Mouse (Mus musculus): ENCODE results near the gene Pef1.
A peak's percentile ranks its signal among the peaks of the same experiment; 100 is the strongest.

The Pef1 gene

DNA sequence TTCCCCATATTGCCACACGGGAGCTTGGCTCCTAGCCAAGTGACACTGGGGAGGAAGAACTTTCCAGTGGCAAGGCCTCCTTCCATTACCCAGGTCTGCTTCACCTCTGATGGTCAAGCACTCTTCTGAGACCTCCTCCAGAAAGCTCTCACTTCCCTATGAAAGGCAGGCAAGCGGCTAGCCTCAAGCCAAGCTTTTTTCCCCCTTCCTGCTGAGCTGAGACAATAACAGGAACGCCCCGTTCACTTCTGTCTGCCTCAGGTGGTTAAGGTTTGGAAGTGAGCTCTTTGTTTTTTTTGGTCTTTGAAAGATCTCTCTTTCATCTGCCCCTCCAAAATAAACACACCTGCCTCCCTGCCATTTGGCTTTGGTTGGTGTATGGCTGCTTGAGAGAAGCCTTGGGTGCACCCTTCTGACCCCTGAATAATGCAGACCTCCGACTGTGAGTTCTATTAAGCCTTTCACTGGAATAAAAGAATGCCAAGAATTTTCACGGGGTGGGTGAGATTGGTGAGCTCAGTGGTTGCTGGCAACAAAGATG, at the start of gene Pef1:
Pef1 (plus strand) TSS at position 448 of the 541 bp plus-strand sequence.
- DNase-seq (ENCODE audit: inconsistent age in 2 of 2, low spot score in 1 of 2): no peak

DNA sequence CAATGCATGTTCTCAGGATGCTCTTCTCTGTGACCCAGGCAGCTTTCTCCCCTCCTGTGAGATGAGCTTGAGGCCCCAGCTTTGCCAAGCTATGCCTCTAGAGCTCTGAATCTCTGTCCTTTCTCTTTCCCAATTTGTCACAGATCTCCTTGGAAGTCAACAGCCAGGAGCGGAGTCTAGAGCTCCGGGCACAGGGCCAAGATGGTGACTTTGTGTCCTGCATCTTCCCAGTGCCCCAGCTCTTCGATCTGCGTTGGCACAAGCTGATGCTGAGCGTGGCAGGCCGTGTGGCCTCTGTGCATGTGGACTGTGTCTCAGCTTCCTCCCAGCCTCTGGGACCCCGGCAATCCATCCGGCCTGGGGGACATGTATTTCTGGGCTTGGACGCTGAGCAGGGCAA, 49.2 kb upstream of the Pef1 start:
- peak; percentile 72 to 78 for DNase-seq (ENCODE audit: inconsistent age in 2 of 2, low spot score in 1 of 2)

DNA sequence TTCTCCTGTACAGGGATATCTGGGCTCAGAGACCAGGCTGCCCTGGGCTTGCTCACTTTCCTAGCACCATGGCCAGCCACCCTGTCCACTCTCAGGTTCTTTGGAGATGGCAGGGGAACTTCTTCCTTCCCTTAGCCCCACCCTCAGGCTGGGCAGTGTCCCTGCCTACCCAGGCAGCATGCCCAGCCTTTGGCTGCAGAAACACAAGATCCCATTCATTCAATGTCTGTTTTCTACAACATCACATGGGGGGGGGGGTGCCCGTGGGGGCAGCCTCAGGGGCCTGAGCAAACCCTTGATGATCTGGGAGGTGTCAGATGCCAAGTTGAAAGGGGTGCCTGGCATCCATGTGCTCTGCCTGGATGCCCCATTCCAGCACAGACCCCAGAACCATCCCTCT, 47.6 kb upstream of the Pef1 start:
- DNase-seq (ENCODE audit: inconsistent age in 2 of 2, low spot score in 1 of 2): no peak

- DNase-seq (ENCODE audit: inconsistent age in 2 of 2, low spot score in 1 of 2): no peak
Observed at GRCm38 (mm10) chr4:130055160-130056010, 47.0 kb upstream of the Pef1 start.

- no peak for DNase-seq (ENCODE audit: inconsistent age in 2 of 2, low spot score in 1 of 2)
Observed at GRCm38 (mm10) chr4:130056011-130056322, 46.4 kb upstream of the Pef1 start.

GRCm38 (mm10) chr4:130056471-130056870, 45.9 kb upstream of the Pef1 start:
- no peak for DNase-seq (ENCODE audit: inconsistent age in 2 of 2, low spot score in 1 of 2)

DNA sequence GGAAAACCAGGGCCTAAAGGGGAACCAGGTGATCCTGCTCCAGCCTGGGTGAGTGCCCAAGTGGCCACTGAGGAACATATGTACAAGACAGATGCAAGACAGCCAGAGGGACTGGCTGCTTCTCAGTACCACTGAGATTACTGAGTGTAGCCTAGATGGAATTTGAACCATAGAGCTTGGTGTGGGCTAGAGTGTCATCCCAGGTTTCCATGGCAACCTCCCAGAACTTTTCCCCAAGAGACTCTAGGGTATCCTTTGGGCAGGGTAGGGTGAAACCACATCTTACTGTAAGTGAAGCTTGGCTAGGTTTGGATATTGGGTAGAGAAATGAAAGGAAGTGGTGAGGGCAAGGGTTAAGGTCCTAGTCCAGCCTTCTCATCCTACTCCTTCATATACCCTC, 41.4 kb upstream of the Pef1 start:
- DNase-seq (ENCODE audit: inconsistent age in 2 of 2, low spot score in 1 of 2): no peak

DNA sequence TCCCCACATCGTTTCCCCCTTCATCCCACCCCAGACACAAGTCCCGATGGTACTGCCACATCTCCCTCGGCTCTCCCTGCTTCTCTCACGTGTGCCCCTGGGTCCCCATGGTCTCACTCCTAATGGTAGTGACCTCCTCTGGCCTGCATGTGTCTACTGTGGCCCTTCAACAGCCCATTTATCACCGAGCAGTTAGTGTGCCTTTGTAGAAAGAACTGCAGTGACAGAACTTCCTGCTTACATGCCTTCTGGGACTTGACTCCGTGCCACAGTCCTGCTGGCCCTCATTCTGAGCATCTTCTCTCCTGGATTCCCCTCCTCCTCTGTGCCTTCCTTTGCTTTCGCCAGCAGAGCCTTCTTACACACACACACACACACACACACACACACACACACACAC, 39.2 kb upstream of the Pef1 start:
- no peak for DNase-seq (ENCODE audit: inconsistent age in 2 of 2, low spot score in 1 of 2)

- peak; percentile 48 to 76 for DNase-seq (ENCODE audit: inconsistent age in 2 of 2, low spot score in 1 of 2)
Observed at GRCm38 (mm10) chr4:130066816-130067215, 35.5 kb upstream of the Pef1 start.

- no peak for DNase-seq (ENCODE audit: inconsistent age in 2 of 2, low spot score in 1 of 2)
Observed at GRCm38 (mm10) chr4:130070523-130070922, 31.8 kb upstream of the Pef1 start.

DNA sequence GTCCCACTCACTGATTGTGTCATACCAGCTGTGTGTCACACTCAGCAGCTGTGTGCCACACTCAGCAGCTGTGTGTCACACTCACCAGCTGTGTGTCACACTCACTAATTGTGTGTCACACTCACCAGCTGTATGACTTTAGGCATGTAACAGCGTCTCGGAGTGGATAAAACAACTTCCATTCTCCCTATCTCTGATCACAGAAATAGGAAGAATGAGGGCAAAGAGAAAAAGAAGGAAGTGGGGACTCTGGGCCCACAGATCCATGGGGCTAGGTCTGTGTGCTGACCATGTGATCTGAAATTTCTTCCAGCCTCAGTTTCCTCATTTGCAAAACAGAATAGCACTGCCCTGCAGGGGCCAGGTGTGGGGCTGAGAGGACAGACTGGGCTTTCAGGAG, 30.6 kb upstream of the Pef1 start:
- no peak for DNase-seq (ENCODE audit: inconsistent age in 2 of 2, low spot score in 1 of 2)

GRCm38 (mm10) chr4:130073367-130073766, 29.0 kb upstream of the Pef1 start:
- no peak for DNase-seq (ENCODE audit: inconsistent age in 2 of 2, low spot score in 1 of 2)

DNA sequence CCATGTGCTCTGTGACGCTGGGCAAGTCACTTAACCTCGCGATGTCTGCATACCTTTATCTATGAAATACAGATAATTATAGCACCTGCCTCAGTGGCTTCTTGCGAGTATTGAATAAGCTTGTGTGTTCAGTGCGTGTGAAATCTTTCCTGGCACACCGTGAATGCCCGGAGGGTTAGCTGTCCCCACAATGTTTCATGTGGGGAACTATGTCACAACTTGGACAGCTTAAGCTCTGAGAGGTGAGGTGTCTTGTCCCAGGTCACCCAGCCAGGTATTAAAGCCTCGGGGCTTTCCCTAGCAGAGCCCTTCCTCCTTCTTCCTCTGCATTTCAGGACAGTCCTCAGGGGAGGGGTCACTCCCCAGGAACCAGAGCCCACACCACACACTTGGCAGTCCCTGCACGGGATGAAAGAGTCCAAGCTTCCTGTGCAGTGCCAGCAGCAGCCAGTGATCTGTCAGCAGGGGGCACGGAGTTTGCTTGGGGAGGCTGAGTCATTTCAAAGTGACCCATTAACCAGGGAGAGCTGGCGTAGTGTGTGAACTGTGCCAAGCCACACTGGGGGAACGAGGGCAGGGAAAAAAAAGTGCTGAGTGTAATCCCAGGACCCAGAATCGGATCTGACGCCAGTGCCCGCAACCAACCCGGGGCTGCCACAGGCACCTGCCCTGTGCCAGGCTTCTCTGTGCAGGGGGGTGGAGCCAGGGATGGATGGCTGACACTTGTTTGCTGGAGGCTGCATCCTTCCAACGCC, 27.4 kb upstream of the Pef1 start:
- DNase-seq (ENCODE audit: inconsistent age in 2 of 2, low spot score in 1 of 2): peak; percentile 75 to 80

GRCm38 (mm10) chr4:130076856-130077255, 25.5 kb upstream of the Pef1 start:
- no peak for DNase-seq (ENCODE audit: inconsistent age in 2 of 2, low spot score in 1 of 2)

DNA sequence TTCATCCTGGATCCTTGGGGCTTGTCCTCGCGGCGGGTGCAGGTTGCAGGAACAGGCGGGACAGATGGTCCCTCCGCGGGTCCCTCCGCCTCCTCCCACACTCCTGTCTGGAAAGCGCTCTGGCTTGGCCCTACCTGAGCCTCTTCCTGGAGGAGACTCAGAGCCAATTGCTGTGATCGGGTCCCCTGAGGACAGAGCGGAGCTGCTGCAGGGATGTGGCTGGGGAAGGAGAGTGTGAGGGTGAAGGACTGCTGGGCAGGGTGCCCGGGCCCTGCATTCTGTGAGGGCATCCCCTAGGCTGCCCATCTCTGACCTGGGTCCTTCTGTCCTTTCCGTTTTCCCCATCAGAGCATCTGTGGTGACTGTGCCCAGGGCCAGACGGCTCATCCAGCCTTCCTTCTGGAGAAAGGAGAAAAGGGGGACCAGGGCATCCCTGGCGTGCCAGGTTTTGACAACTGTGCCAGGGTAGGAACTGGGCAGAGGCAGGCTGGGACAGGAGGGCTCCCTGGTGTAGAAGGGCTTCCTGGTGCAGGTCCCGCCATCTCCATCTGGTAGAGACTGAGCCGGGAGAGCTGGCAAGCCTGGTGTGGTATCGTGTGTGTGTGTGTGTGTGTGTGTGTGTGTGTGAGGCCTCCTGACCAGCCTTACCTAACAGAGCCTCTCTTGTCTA, 23.4 kb upstream of the Pef1 start:
- DNase-seq (ENCODE audit: inconsistent age in 2 of 2, low spot score in 1 of 2): no peak

- no peak for DNase-seq (ENCODE audit: inconsistent age in 2 of 2, low spot score in 1 of 2)
Observed at GRCm38 (mm10) chr4:130079521-130079920, 22.8 kb upstream of the Pef1 start.

GRCm38 (mm10) chr4:130081345-130082190, 20.8 kb upstream of the Pef1 start:
- DNase-seq (ENCODE audit: inconsistent age in 2 of 2, low spot score in 1 of 2): peak; percentile 77 to 90

DNA sequence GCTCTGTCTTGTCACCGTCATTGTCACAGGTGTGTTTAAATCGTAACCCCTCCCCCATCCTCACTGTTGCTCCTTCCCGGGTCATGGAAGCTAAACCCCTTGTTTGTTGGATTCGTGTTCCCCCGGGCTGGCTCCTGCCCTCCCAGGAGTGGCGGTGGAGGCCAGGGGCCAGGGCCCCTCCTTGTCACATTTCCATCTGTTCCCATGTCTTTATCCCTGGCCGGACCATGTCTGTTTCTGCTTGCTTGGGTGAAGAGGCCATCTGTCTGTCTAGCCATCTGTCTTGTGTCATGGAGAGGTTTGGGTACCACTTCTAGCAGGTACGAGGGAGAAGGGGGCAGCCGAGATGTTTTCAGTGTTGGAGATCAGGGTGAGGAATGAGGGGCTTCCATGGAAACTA, 20.1 kb upstream of the Pef1 start:
- DNase-seq (ENCODE audit: inconsistent age in 2 of 2, low spot score in 1 of 2): no peak

DNA sequence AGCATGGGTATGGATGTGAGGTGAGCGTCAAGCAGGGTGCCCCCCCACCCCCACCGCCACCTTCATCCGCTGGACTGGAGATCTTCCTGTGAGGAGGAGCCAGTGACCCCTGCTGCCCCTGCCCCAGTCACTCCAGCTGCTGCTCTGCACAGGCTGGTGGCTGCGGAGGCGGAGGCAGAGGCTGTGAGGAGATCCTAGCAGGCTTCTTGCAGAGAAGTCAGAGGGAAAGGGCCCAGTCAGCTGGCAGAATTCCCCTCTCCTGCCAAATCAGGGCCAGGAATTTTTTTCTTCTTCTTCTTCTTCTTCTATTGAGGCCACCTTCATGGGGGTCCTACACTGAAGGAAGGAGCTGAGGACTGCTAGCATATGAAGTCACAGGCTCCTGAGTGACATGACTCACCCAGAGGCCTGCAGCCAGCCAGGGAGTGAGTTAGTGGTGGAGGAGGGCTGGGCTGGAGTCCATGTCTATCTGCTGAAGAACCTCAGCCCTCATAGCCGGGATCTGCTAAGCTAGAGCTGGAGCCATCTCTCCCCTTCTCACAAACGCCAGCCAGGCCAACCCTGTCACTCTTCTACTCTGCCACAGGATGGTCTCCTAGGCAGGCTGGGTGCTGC, 17.9 kb upstream of the Pef1 start:
- peak; percentile 61 to 79 for DNase-seq (ENCODE audit: inconsistent age in 2 of 2, low spot score in 1 of 2)

GRCm38 (mm10) chr4:130085246-130085820, 17.0 kb upstream of the Pef1 start:
- DNase-seq (ENCODE audit: inconsistent age in 2 of 2, low spot score in 1 of 2): no peak

Data from adrenal gland, adult (tissue).